Mouse (Mus musculus): ENCODE measurements around the gene Slc20a1. TPM values are rescaled to one million over a fixed set of nuclear protein-coding genes. Genes with fewer than 3 reads are reported as not detected.

Gene Slc20a1
- total RNA-seq, 2 experiments from 2014 or later, result 10.5 to 23.9 TPM

- H3K4me3 ChIP-seq, result no peak overlapping the region
- no peak overlapping the region for H3K27ac ChIP-seq
- TF ChIP-seq CTCF (IDR thresholded peaks at IDR 0.05), result no peak
- intact Hi-C loops (cut with DNase I), result no loop called here
- DNase-seq, result no peak
Measured at GRCm38 (mm10) chr2:129178182-129178908, 20.2 kb upstream of the Slc20a1 start.

- DNase-seq, result no peak
- intact Hi-C loops (cut with DNase I), result no loop called here
- TF ChIP-seq CTCF (IDR thresholded peaks at IDR 0.05), result no peak
- Histone ChIP-seq H3K27ac (no peak overlapping the region), H3K4me3 (no peak overlapping the region)
Measured at GRCm38 (mm10) chr2:129179946-129180853, 18.4 kb upstream of the Slc20a1 start.

- TF ChIP-seq CTCF (IDR thresholded peaks at IDR 0.05), result peak; percentile 14; the same call in 1 of the 2 replicates
- intact Hi-C loops (cut with DNase I), result no loop called here
- no peak overlapping the region for H3K4me3 ChIP-seq
- H3K27ac ChIP-seq, result no peak overlapping the region
- DNase-seq, result no peak
Measured at GRCm38 (mm10) chr2:129181509-129181908, 17.1 kb upstream of the Slc20a1 start.

- intact Hi-C loops (cut with DNase I), result no loop called here
- no peak overlapping the region for H3K4me3 ChIP-seq
- DNase-seq, result no peak
- no peak overlapping the region for H3K27ac ChIP-seq
- TF ChIP-seq CTCF (IDR thresholded peaks at IDR 0.05), result no peak
Measured at GRCm38 (mm10) chr2:129182412-129182811, 16.2 kb upstream of the Slc20a1 start.

GRCm38 (mm10) chr2:129183561-129184031 lies 15.0 kb upstream of the Slc20a1 start:
- H3K4me3 ChIP-seq, result peak overlapping the region; percentile 23; the same call in 1 of the 2 replicates
- peak; percentile 29 for DNase-seq
- no peak for TF ChIP-seq CTCF (IDR thresholded peaks at IDR 0.05)
- intact Hi-C loops (cut with DNase I), result no loop called here
- H3K27ac ChIP-seq, result 0 out of 2 replicates have a peak overlapping the region, but pooled peaks have one; percentile 5

DNA sequence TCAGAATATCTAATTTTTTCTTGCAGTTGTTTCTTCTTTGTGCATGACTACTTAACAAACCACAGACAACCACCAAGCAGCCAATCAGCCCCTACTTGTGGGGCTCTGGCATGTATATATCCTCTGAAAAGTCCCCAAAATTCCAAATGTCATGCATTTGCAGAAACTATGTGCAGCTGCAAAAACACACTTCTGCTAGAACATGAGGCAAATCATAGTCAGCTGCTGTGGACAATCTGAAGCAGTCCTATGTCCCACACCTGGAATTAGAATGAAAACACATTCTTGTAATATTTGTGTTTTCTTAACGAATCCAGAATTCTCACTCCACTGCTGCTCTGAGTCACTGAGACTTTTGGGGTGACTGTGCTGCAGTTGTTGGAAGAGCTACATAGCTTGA lies 13.7 kb upstream of the Slc20a1 start:
- no peak for TF ChIP-seq CTCF (IDR thresholded peaks at IDR 0.05)
- intact Hi-C loops (cut with DNase I), result no loop called here
- no peak overlapping the region for H3K4me3 ChIP-seq
- no peak for DNase-seq
- H3K27ac ChIP-seq, result no peak overlapping the region

- Histone ChIP-seq H3K4me3 (no peak overlapping the region), H3K27ac (no peak overlapping the region)
- intact Hi-C loops (cut with DNase I), result no loop called here
- DNase-seq, result no peak
- TF ChIP-seq CTCF (IDR thresholded peaks at IDR 0.05), result no peak
Measured at GRCm38 (mm10) chr2:129185611-129186290, 12.8 kb upstream of the Slc20a1 start.

DNA sequence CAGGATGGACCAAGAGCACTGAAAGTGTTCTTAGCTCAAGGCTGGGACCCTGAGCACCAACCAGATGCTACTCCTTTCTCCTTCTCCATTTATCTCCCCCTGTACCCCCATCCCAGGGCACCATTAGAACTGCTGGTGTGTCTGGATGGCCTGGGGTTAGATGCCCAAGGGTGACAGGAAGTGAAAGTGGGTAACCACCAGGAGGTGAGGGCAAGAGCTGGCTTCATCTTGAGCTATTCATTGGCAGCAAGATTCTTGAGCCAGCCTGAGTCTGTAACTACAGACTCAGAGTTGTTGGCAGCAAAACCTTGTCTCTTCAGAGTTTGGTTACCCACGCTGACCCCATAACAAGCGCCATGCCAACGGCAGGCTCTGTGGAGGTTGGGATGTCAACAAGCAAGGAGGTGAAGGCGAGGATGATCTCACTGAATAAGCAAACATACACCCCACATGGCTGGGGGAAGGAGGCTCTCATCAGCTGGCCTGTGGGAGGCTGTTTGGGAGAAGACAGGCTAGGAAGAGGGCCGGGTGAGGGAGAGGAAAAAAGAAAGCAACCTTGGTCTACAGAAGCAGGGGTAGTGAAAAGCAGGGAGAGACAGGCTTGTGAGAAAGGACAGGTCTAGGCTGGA lies 12.2 kb upstream of the Slc20a1 start:
- Histone ChIP-seq H3K4me3 (no peak overlapping the region), H3K27ac (no peak overlapping the region)
- DNase-seq, result no peak
- no peak for TF ChIP-seq CTCF (IDR thresholded peaks at IDR 0.05)
- intact Hi-C loops (cut with DNase I), result no loop called here

DNA sequence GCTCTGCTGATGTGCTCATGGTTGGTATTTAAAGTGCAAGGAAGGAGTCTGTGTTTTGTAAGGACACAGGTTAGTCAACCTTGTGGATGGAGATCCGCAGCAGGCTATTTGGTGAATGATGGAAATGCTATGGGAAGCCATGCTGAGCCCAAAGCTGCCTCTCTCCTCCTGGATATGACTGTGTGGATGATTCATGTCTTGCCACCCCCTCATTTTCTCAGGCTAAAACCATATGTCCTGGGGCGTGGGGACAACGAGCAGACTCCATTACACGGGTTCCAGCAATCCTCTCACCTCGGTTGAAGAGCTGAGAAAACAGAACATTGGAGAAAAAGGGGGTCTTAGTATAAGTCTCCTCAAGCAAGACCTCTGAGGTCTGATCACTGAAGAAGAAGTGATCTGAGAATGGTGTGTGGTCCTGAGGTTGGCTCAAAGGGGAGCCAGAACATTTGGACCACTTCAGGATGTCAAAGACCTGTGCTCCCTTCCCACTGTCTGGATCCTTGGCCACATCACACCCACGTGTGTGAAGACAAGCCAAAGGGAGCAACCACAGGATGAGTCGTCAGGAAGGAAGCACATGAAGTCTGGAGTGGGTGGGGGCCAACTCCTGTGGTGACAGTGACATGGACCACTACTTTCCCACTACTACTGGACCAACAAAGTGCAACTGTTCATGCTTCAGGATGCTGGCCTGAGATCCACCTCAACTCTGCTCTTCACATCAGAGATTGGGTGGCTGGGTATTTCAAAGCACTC lies 6.0 kb upstream of the Slc20a1 start:
- intact Hi-C loops (cut with DNase I), result loop anchor here (10.0 kb wide), 1 partner anchor 248 kb away; the partner anchor contains the start of gene Zc3h8
- Histone ChIP-seq H3K4me3 (no peak overlapping the region), H3K27ac (no peak overlapping the region)
- no peak for TF ChIP-seq CTCF (IDR thresholded peaks at IDR 0.05)
- DNase-seq, result no peak

GRCm38 (mm10) chr2:129196317-129196716 lies 2.2 kb upstream of the Slc20a1 start:
- Histone ChIP-seq H3K4me3 (no peak overlapping the region), H3K27ac (no peak overlapping the region)
- no peak for DNase-seq
- no peak for TF ChIP-seq CTCF (IDR thresholded peaks at IDR 0.05)
- intact Hi-C loops (cut with DNase I), result loop anchor here (5.0 to 10.0 kb wide), 3 partner anchors 46 to 252 kb away; partner anchors contain the start of genes Chchd5 and Zc3h8

- Histone ChIP-seq H3K27ac (peak overlapping the region; percentile 98; the same call in 1 of the 2 replicates), H3K4me3 (no peak overlapping the region)
- intact Hi-C loops (cut with DNase I), result loop anchor here (5.0 to 10.0 kb wide), 3 partner anchors 45 to 252 kb away; partner anchors contain the start of genes Chchd5 and Zc3h8
- DNase-seq, result no peak
- TF ChIP-seq CTCF (IDR thresholded peaks at IDR 0.05), result no peak
Measured at GRCm38 (mm10) chr2:129197197-129197596, 1.4 kb upstream of the Slc20a1 start.

All from gastrocnemius, adult 2 months (tissue).